Mouse (Mus musculus): ENCODE measurements around the gene Adamts14.

Adamts14 gene

DNA sequence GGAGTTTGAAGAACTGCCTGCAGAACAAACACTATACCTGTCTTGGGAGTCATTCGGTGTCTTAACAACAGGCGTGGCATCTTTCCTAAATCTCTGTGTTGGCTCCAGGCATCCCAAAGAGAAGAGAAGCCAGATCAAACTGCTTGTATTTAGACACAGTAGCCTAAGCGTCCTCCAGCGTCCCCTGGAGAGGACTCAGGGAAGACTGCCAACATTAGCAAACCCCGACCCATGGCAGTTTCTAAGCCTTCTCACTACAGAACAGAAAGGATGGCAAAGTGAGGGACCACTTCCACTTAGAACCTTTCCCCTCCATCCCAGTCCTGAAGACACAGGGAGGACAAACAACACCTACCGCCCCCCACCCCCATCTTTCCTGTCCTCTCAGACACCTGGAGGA, 93.3 kb downstream of the Adamts14 start:
- no peak for DNase-seq (ENCODE audit: low spot score in 2 of 2)

DNA sequence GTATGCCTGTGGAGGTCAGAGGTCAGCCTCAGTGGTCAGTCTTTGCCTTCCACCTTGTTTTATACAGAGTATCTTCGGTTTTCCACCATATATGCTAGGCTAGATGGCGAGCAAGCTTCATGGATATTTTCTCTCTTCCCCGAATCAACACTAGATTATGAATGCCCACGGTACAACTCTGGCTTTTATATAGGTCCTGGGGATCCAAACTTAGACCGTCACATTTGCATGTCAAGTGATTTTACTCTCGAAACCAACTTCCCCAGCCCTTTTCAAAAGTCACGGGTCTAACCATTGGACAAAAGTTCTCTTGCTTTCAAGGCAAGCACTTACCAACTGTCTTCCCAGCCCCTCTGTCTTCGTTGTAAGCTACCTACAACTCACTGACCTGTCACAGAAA, 94.6 kb downstream of the Adamts14 start:
- no peak for DNase-seq (ENCODE audit: low spot score in 2 of 2)

DNA sequence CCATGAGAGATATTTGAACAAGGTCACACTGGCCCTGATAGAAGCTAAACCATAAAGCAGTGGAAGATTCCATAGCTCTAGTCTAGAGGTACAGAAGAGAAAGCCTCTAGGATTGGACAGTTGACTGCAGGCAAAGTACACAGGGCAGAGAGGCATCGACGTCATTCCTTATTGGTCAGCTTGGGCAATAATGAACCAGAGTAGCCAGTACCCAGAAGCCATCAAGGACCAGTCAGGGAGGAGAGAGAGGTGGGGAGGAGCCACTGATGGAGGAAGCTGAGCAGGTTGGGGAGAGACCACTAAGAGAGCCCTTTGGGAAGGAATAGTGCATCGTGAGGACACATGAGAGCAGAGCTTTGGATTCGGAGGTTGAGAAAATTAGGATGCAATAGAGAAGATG, 95.5 kb downstream of the Adamts14 start:
- DNase-seq (ENCODE audit: low spot score in 2 of 2): no peak

DNA sequence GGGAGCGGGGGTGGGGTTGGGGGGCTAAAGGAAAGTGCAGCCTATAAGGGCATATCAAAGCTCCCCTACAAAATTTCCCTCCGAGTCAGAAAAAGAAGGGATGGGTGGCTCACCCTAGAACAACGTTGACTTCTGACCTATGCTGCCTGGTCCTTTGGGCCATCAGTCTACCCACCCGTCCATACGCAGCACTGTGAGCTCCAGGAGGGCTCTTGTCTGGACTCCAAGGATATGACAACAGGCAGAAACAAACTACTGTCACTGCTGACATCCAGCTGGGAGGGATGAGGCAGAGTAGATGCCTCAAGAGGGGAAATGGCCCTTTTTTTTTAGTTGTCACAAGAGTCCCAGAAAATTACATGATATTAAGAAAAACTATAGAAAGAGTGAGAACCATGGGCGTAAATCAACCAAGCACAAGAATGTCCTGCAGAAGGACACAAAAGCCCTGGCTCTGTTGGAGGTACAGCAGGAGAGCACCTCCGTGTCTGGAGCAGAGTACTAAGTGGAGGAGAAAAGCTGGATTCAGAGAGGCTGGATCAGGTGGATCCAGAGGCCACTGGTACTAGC, 96.9 kb downstream of the Adamts14 start:
- DNase-seq (ENCODE audit: low spot score in 2 of 2): no peak

DNA sequence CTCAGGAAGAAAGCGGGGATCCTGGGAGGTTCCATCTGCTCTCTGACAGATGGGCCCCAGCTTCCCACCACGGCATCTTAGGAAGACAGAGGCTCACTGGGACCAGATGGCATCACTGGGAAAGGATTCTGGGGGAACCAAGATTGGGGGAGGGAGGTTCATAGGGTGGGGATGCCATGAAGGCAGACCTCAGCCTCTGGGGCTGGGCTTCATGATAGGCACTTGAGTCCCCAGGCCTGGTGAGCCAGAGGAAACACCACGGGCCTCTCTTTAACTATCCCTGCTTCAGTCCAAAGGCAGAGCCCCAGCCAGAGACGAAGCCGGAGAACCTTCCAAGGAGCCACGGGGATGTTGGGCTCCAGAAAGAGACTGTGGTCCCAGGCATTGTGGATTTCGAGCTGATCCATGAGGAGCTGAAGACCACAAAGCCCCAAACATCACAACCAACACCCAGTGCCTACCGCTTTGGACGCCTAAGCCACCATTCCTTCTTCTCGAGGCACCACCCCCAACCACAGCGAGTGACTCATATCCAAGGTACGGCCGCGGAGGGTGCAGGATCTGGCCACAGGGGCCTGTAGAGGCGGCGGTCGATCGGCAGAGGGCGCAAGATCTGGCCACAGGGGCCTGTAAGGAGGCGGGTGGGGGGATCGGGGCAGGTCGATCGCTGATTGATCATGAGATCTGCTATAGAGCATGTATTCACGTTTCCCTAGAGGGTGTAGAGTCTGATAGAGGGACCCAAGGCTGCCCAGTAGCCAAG, 97.6 kb downstream of the Adamts14 start:
- peak in 1 of 2 experiments; percentile 35 for DNase-seq (ENCODE audit: low spot score in 2 of 2)

DNA sequence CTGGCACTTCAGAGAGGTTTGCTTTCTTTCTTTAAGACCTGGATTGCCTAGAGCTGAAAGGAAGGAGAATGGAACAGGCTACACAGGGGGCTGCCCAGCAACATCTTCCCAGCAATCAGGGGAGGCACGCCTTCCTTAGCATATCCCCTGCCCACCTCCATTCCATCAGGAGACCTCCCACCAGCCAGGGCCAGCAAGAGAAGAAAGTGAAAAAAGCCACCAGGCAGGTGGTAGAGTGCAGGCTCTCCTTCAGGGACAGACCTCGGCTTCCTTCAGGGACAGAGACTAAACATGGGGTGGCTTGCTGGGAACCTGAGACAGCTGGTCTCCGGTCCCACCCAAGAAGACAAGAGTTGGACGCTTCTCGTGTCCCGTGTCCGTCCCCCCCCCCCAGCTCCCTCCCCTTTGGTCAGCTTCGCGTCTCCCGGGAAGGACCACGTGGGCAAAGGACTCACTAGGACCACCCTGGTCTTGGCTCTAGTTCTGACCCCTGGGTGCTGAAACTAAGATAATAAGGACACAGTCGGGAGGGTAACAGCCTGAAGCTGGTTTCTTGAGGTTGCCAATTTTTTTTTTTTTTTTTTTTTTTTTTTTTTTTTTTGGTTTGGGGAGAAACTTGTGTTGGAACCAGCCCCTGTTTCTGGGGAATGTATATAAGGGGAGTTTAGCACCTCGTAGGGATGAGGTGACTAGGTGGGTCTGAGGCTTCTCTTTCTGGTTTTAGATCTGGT, 98.4 kb downstream of the Adamts14 start:
- DNase-seq (ENCODE audit: low spot score in 2 of 2): no peak

DNA sequence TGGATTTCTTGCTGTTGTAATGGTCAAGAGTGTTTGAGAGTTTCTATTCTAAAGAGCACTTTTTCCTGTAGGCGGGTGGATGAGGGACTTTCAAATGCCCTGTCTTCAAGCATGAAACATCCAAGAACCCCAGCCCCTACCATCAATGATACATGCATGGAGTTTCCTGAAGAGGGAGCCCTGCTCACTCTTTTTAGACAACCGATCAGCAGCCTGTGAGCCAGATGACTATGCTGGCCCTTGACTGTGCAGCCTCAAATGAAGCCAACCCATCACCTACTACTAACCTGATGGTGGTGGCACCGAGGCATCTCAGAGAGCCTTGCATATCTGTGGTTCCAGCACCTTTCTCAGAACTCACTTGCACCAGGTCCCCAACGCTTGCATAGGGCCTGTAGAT, 100.7 kb downstream of the Adamts14 start:
- no peak for DNase-seq (ENCODE audit: low spot score in 2 of 2)

DNA sequence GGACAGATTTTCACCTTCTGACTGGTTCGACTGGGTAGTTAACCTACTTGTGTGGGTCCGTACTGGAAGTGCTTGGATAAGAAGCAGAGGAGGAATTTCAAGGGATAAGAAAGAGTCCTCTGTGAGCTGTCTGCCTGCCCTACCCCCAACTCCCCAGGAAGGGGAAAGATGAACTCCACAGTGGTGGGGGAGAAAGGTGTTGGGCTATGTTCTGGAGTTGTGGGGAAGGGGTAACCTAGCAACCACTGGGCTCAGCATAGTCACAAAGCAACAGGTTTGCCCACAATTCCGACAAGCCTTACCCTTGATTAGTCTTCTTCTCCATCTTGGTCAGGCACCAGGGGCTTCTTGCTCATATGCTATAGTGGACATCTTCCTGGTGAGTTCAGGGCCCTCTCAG, 101.6 kb downstream of the Adamts14 start, which contains the start of gene Tbata:
Gene Tbata (plus strand): TSS at position 301 of the 400 bp plus-strand sequence.
- no peak for DNase-seq (ENCODE audit: low spot score in 2 of 2)

DNA sequence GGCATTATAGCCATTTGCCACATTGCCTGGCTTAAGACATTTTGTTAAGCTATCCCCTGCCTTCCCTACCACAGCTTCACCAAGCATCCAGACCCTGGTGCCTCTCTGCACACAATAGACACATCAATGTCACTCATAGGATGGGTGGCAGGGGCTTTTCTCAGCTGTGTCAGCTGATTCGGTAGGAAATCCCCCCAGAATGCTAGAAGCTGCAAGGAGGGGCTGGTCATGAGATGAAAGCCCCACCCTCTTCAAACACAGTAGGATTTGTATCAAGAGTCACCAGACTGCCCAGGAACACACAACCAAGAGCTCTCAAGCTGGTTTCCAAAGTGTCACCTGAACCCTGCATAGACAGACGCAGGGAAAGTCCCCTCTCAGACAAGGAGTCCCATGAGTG, 104.8 kb downstream of the Adamts14 start:
- no peak for DNase-seq (ENCODE audit: low spot score in 2 of 2)

DNA sequence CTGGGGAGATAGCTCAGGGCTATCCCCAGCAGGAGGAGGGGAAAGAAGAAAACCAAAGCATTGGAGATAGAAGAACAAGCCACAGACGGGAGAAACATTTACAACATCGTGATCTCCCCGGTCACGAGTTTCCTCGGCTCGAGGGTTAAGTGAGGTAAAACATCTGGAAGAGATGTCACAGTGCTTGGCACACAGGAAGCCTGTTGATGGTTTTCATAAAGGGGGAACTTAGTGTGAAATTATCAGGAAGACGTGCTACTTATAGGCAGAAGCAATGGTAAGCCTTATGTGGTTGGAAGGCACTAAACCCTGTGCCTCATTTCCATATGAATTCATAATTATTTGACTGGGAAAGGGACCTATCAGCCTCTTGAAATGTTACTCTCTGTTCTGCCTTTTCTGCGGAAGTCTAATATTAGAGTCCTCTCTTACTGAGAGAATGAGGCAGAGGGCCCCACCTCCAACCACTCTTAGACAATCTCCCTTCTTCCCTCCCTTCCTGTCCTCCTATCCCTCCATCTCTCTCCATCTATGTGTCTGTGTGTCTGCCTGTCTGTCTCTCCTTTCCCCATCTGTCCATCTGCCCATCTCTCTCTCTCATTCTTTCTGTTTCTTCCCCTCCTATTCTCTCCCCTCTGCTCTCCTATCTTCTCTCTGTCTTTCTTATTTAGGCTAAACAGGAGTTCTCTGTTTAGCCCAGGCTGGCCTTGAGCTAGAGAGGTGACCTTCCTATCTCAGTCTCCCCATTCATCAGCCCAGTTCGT, 105.7 kb downstream of the Adamts14 start:
- no peak for DNase-seq (ENCODE audit: low spot score in 2 of 2)

DNA sequence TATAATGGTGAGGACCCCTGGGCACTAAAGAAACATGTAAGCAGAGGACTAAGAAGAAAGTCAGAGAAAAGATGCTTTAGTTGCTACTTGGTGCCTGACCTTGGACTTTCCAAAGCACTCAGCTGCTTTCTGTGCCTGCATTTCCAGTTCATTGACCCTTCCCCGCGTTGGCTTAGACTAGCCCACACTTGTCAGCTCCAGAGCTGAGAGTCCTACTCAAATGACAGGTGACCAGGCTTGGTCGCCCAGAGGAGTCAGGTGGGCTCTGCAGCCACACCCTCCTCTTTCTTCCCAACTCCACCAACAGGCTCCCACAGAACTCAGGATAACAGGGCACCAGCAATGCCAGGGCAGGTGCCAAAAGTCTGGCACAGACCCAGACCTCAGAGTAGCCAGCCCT, 110.9 kb downstream of the Adamts14 start:
- DNase-seq (ENCODE audit: low spot score in 2 of 2): peak; percentile 50 to 64

DNA sequence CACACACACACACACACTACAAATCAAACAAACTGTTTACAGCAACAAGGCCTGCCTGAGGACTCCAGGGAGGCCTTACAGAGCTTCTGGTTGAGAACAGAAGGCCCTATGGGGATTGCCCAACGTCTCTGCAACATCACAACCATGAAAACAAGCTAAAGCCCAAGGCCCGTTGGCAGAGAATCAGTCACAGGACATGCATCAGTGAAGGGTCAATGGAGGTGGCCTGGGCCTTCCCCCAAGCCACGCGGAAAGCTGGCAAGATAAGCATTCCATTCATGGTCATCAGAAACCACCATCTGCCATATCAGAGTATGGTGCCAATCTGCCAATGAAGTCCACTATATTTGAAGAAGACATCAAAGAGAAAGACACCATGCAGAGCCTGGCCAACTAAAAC, 112.6 kb downstream of the Adamts14 start:
- DNase-seq (ENCODE audit: low spot score in 2 of 2): no peak

DNA sequence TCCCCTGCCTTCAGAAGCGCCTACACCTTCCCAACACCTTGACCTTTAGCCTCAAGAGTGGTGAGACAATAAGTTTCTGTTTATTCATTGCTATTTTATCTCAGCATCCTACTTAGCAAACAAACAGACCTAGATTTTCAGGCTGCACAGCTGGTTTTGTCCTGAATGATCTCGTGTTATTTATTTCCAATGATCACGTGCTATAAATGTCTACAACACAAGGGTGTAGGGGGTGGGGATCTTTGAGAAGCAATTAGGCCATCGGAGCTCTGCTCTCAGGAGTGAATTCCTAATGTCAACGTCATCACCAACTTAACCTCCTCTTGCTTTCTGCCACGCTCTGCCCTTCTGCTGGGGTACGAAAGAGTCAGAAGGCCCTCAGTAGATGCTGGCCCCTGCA, 113.1 kb downstream of the Adamts14 start:
- DNase-seq (ENCODE audit: low spot score in 2 of 2): peak in 1 of 2 experiments; percentile 31

DNA sequence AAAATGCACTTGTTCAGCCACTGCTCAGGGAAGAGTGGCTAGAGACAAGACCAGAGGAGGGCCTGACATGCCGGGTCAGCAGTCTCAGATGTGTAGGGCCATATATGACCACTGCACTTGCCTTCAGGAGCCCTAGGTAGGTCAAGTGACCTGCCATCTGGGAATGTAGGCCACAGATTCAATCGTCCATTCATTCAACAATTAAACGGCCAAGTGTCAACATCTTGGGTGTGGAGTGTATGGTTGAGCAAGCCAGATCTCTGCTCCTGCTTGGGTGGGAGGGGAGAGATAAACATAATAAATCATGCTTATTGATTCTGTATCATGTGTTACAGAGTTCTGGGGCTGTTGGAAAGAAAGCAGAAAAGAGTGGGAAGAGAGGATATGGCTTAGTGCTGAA, 114.6 kb downstream of the Adamts14 start:
- DNase-seq (ENCODE audit: low spot score in 2 of 2): peak in 1 of 2 experiments; percentile 20

DNA sequence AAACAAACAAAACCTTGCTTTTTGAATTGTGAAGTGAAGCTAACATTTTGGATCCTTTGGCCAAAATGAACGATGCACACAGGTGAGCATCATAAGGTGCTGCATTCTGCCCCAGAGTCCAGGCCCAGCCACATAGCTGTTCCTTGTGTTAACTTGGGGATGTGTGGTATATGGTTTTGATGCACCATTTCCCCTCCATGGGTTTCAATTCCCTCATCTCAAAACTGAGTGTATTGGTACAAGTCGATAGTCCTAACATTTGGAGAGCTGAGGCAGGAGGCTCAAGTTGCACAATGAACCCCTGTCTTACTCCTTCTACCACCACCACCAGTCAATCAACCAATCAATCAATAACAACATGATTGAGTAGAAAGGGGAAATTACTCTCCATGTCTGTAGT, 116.8 kb downstream of the Adamts14 start:
- no peak for DNase-seq (ENCODE audit: low spot score in 2 of 2)

DNA sequence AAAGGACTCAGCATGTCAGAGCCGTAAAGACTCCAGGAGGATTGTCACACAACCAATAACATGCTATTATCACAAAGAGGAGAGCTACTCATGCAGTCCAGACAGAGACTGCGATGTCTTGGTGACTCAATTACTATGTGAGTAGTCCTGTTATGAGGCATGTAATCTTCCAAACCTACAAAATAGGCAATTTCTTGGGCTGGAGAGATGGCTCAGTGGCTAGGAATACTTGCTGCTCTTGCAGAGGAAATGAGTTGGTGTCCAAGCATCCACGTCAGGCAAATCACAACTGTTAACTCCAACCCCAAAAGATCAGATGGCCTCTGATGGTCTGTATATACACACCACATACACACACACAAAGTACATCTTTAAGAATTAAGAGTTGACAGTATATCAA, 117.6 kb downstream of the Adamts14 start:
- no peak for DNase-seq (ENCODE audit: low spot score in 2 of 2)

DNA sequence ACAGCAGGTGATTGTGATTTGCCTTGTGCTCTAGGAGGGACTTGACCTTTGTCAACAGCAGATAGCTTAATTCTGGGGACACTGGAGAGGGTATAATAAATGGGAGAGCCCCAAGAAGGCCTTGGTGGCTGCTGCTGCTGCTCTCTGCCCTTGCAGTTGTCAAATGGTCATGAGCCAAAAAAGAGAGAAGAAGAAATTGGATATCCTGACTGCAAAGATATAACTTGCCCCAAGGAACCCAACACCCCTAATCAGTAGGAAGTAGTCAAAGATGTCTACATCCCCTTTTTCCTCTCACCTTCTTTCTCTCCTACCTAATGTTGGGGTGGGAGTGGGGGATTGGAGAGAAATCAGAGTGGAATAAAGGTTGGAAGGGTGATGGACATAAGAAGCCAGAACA, 121.1 kb downstream of the Adamts14 start:
- no peak for DNase-seq (ENCODE audit: low spot score in 2 of 2)

DNA sequence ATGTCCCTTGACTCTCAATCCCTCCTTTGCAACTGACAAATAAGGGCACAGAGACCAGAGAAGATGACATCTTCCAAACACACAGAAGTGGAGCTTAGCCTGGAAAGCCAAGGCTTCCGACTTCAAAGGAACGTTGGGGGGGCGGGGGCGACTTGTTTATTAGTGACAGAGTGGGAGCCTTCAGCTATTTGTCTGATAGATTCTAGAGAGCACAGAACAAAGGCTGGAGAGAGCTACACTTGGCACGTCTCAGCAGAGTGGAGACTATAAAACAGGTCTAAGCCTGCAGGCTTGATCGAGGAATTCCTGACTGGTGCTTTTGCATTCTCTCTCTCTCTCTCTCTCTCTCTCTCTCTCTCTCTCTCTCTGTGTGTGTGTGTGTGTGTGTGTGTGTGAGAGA, 122.6 kb downstream of the Adamts14 start:
- peak in 1 of 2 experiments; percentile 46 for DNase-seq (ENCODE audit: low spot score in 2 of 2)

DNA sequence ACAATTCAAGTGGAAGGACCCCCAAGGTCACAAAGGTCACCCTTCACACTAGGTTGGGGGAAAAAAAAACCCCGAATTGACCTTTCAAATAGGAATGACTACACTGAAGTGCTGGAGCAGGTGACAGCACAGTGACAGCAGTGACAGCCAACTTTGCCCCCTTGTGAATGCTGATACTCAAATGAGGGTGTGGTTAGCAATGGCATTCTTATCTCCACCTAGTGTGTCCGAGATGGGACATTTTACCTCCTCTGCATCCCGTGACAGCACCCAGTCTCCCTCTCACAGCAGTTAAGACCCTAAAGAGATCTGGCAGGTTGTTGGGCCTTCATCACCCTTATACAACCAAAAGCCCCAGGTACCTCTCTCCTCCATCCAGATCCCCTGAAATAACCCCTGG, 123.8 kb downstream of the Adamts14 start:
- no peak for DNase-seq (ENCODE audit: low spot score in 2 of 2)

DNA sequence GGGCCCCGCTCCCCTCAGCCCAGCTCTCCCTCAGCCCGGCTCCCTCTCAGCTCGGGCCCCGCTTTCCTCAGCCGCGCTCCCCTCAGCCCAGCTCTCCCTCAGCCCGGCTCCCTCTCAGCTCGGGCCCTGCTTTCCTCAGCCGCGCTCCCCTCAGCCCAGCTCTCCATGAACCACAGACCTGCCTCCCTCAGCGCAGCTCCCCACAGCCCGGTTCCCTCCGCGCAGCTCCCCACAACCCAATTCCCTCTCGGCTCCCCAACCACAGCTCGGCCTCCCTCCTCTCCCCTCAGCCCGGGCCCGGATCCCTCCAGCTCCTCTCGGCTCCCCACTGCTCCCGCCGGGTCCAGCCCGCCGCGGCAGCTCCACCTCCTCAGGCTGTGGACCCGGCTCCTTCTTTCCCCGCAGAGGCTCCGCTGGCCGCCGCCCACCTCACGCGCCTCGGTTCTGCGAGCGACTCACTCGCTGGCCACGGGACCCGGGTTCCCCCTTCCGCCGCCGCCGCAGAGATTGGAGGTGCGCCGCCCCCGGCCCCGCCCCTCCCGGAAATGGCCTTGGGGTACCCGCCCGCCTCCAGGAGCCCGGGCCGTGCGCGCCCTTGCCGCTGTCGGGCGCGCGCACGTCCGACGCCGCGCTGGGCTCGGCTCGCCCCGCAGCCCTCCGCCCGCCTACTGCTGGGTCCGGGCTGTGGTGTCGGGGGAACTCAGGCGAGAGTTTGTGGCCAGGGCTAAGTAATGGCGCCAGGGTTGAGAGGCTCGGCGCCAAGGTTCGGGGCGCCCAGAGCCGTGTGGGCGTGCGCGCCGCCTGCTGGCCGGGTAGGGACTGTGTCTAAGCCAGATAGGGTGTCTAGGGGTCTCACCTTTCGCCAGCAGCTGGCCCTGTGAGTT, 125.8 kb downstream of the Adamts14 start, which contains the start of gene Sgpl1:
Gene Sgpl1 (minus strand): TSS at position 547 of the 884 bp plus-strand sequence.
- DNase-seq (ENCODE audit: low spot score in 2 of 2): peak; percentile 87 to 89

All from urinary bladder, adult 18-20 months (tissue).